Mouse (Mus musculus) kidney, postnatal 25 days (tissue): ENCODE results near the gene Itsn1.

Source experiments
- DNase-seq, 2 experiments: peaks; one replicate each; pipeline ENCODE4 v3.0.0; 2021; ENCODE audit warnings: mixed read lengths in 2 of 2

Gene Itsn1

DNA sequence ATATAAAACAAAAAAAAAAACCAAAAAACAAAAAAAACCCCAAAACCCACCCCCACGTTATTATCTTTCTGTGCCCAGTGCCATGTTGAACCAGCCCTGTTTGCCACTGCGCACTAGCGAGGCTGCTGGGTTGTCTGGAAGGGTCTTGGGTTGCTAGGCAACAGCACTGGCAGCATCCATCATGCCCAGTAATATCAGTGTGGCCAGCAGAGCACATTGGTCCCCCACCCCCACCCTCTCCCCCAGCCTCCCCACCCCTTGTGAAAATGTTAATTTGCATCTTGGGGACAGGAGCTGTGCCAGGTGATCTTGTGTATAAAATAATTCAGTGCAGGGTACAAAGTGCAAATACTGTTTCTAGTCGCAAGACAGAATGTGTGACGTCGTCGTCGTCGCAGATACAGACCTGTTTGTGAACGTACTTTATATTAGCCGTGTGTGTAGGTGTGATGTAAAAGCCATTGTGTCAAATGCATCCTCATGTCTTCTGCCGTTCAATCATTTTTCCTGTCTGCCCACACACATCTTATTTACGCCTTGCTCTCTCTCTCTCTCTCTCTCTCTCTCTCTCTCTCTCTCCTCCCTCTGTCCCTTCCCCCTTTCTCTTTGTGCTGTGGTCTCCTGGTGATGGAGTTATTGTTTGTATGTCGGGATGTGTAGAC lies 233.9 kb downstream of the Itsn1 start:
- DNase-seq = peak; percentile 26 to 72

DNA sequence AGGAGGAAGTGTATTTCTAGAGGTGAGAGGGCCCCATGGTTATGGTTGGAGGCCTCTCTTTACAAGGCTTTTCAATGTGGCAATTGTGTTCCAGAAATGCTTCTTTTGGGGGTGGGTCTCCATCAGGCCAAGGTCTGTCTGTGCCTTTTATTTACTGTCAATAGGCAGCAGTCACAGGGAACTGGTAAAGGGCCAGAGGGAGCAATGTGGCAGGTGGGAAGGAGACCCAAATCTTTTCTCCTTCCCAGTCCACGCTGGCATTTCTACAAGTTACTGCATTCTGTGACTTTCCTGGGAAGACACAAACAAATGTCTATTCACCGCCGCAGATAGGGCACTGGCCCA lies 234.4 kb downstream of the Itsn1 start:
- no peak for DNase-seq

DNA sequence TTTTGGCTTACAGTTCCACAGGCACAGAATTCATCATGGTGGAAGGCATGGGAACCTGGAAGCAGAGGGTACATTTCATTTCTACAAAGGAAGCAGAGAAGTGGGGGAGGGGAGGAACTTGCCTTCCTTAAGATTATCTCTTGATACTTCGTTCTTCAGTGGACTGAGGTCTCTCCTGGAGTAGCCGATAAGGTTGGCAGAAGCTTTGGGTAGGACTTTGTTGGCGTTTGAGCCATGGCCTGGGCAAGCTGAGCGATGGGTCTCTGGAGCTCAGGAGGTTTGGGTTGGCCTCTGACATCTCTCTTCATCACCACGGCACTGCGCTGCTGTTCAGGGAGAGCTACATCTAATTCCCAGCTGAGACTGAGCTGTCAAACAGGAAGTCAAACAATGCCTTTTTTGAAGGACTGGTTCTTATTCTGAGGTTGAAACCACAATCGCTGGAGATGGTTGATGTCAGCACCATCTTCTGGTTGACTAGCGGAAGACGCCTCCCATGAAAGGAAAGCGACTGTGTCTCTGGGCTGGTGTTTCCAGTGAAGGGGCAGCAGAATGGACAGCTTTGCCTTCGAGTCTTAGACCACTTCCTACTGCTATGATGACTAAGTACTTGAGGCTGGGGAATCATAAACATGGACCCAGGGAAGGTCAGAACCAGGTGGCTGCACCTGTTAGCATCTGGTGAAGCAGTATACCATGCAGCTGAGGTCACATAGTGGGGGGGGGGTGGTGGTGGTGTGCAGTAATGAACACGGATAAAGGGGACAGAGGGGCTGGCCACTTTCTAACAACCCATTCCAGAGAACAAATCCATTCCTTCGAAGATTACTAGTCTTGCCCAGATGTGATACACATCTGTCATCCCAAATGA lies 235.5 kb downstream of the Itsn1 start:
- no peak for DNase-seq

DNA sequence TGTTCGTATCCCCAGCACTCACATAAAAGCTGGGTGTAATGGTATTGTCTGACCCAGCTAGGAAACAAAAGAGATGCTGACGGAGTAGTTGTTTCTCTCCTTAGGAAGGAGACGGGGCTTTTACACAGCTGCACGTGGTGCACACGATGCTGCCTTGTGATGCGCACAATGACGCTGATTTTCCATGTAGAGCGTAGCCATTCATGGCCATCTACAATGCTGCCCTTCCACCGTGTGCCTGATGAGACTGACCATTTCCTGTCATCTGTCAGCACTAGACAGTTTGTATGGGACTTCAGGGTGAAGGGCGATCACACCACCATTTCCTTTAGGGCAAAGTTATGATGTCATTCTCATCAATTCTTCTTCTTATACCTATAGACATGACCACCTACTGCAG lies 239.6 kb downstream of the Itsn1 start:
- no peak for DNase-seq

DNA sequence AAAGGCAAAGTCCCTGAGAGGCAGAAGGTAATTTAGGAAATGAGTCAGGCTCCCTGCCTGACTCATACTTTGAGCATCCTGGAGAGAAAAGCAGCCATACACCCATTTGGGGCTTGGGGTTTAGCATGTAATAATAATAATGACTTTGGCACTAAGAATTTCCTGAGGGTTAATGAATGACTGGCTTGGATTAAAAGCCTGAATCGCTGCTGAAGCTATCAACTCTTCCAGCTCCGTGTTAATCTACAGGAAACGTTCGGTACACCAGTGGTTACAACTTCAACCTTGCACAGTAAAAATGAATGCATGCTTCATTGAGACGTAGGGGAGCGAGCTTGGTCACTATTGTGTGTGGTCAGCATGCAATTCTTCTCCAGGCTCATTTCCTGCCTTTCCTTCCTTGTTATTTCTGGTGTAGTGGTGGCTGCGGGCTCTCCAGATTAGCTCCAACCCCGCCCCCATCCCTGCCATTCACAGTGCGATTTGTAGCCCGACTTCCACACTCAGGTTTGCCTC lies 240.5 kb downstream of the Itsn1 start:
- peak; percentile 37 to 48 for DNase-seq
